Mouse (Mus musculus): Measurements from ENCODE around the gene Cdc42bpb.

The Cdc42bpb gene

GRCm38 (mm10) chr12:111377376-111377973 is at the start of gene Cdc42bpb:
Gene Cdc42bpb (minus strand): TSS chr12:111377718.
- DNase-seq (ENCODE audit: low spot score), result peak; percentile 92

GRCm38 (mm10) chr12:111425789-111426460 is 48.4 kb upstream of the Cdc42bpb start:
- peak; percentile 96 for DNase-seq (ENCODE audit: low spot score)

- peak; percentile 93 for DNase-seq (ENCODE audit: low spot score)
These were observed 47.7 kb upstream of the Cdc42bpb start for GRCm38 (mm10) chr12:111425258-111425657.

- no peak for DNase-seq (ENCODE audit: low spot score)
These were observed 47.0 kb upstream of the Cdc42bpb start for GRCm38 (mm10) chr12:111424547-111424946.

- peak; percentile 2 for DNase-seq (ENCODE audit: low spot score)
These were observed 46.1 kb upstream of the Cdc42bpb start for GRCm38 (mm10) chr12:111423570-111424129.

- DNase-seq (ENCODE audit: low spot score), result no peak
These were observed 45.3 kb upstream of the Cdc42bpb start for GRCm38 (mm10) chr12:111422852-111423251.

- DNase-seq (ENCODE audit: low spot score), result no peak
These were observed 43.6 kb upstream of the Cdc42bpb start for GRCm38 (mm10) chr12:111420946-111421709.

GRCm38 (mm10) chr12:111419918-111420317 is 42.4 kb upstream of the Cdc42bpb start:
- DNase-seq (ENCODE audit: low spot score), result no peak

- peak; percentile 34 for DNase-seq (ENCODE audit: low spot score)
These were observed 39.6 kb upstream of the Cdc42bpb start, which contains the start of gene Exoc3l4 for GRCm38 (mm10) chr12:111416921-111417779. Gene Exoc3l4 (plus strand): TSS chr12:111417017.

GRCm38 (mm10) chr12:111413300-111413699 is 35.8 kb upstream of the Cdc42bpb start:
- peak; percentile 92 for DNase-seq (ENCODE audit: low spot score)

GRCm38 (mm10) chr12:111412581-111413284 is 35.2 kb upstream of the Cdc42bpb start:
- peak; percentile 3 for DNase-seq (ENCODE audit: low spot score)

GRCm38 (mm10) chr12:111411631-111412355 is 34.3 kb upstream of the Cdc42bpb start:
- peak; percentile 4 for DNase-seq (ENCODE audit: low spot score)

- no peak for DNase-seq (ENCODE audit: low spot score)
These were observed 32.1 kb upstream of the Cdc42bpb start for GRCm38 (mm10) chr12:111409583-111409982.

- no peak for DNase-seq (ENCODE audit: low spot score)
These were observed 29.1 kb upstream of the Cdc42bpb start, which contains the start of gene Lbhd2 for GRCm38 (mm10) chr12:111406622-111407021. Gene Lbhd2 (plus strand): TSS chr12:111406809.

- no peak for DNase-seq (ENCODE audit: low spot score)
These were observed 27.4 kb upstream of the Cdc42bpb start for GRCm38 (mm10) chr12:111404880-111405279.

GRCm38 (mm10) chr12:111401454-111402184 is 24.1 kb upstream of the Cdc42bpb start:
- DNase-seq (ENCODE audit: low spot score), result peak; percentile 80

GRCm38 (mm10) chr12:111396997-111397396 is 19.5 kb upstream of the Cdc42bpb start:
- no peak for DNase-seq (ENCODE audit: low spot score)

GRCm38 (mm10) chr12:111394008-111394407 is 16.5 kb upstream of the Cdc42bpb start:
- no peak for DNase-seq (ENCODE audit: low spot score)

GRCm38 (mm10) chr12:111387146-111387545 is 9.6 kb upstream of the Cdc42bpb start:
- no peak for DNase-seq (ENCODE audit: low spot score)

Measured in urinary bladder, postnatal 14 days (tissue).